Mouse (Mus musculus): ENCODE results near the gene Cbfb. TPM values are rescaled to one million over a fixed set of nuclear protein-coding genes. Genes with fewer than 3 reads are reported as not detected.

Gene Cbfb
- polyA plus RNA-seq, 1 experiment from 2014 or later = 75.4 TPM

Other genes with a start within 250 kb of the Cbfb start
- gene Ces2e, start 244.4 kb upstream of the Cbfb start, polyA plus RNA-seq (2014; fragmentation: Nextera tagmentation; extraction: Ambion mirVana) = 0.23 TPM in 1 of 2 replicates, not detected in the other
- gene Ces2f, start 223.3 kb upstream of the Cbfb start, polyA plus RNA-seq (2014; fragmentation: Nextera tagmentation; extraction: Ambion mirVana) = 0.26 TPM in 1 of 2 replicates, not detected in the other
- not detected in 2 replicates for gene Ces2g, start 209.0 kb upstream of the Cbfb start, polyA plus RNA-seq (2014; fragmentation: Nextera tagmentation; extraction: Ambion mirVana)
- gene Ces2h, start 169.8 kb upstream of the Cbfb start, polyA plus RNA-seq (2014; fragmentation: Nextera tagmentation; extraction: Ambion mirVana) = not detected in 2 replicates
- gene Ces3a, start 122.1 kb upstream of the Cbfb start, polyA plus RNA-seq (2014; fragmentation: Nextera tagmentation; extraction: Ambion mirVana) = not detected in 2 replicates
- not detected in 2 replicates for gene Ces3b, start 86.9 kb upstream of the Cbfb start, polyA plus RNA-seq (2014; fragmentation: Nextera tagmentation; extraction: Ambion mirVana)
- gene Ces4a, start 38.9 kb upstream of the Cbfb start, polyA plus RNA-seq (2014; fragmentation: Nextera tagmentation; extraction: Ambion mirVana) = not detected in 2 replicates
- 28.9 and 31.5 TPM in 2 replicates for gene D230025D16Rik, start 54.5 kb downstream of the Cbfb start, polyA plus RNA-seq (2014; fragmentation: Nextera tagmentation; extraction: Ambion mirVana)
- gene B3gnt9, start 84.5 kb downstream of the Cbfb start, polyA plus RNA-seq (2014; fragmentation: Nextera tagmentation; extraction: Ambion mirVana) = 3.5 and 3.6 TPM in 2 replicates
- 14.9 and 18.4 TPM in 2 replicates for gene Tradd, start 93.9 kb downstream of the Cbfb start, polyA plus RNA-seq (2014; fragmentation: Nextera tagmentation; extraction: Ambion mirVana)
- 0.66 and 1.0 TPM in 2 replicates for gene Fbxl8, start 94.0 kb downstream of the Cbfb start, polyA plus RNA-seq (2014; fragmentation: Nextera tagmentation; extraction: Ambion mirVana)
- not detected in 2 replicates for gene Hsf4, start 99.1 kb downstream of the Cbfb start, polyA plus RNA-seq (2014; fragmentation: Nextera tagmentation; extraction: Ambion mirVana)
- 2.7 and 3.5 TPM in 2 replicates for gene Nol3, start 105.5 kb downstream of the Cbfb start, polyA plus RNA-seq (2014; fragmentation: Nextera tagmentation; extraction: Ambion mirVana)
- gene 4931428F04Rik, start 119.2 kb downstream of the Cbfb start, polyA plus RNA-seq (2014; fragmentation: Nextera tagmentation; extraction: Ambion mirVana) = 46.1 and 50.8 TPM in 2 replicates
- gene Exoc3l, start 125.4 kb downstream of the Cbfb start, polyA plus RNA-seq (2014; fragmentation: Nextera tagmentation; extraction: Ambion mirVana) = 12.1 and 13.9 TPM in 2 replicates
- gene E2f4, start 127.0 kb downstream of the Cbfb start, polyA plus RNA-seq (2014; fragmentation: Nextera tagmentation; extraction: Ambion mirVana) = 103 and 107 TPM in 2 replicates
- gene Elmo3, start 134.9 kb downstream of the Cbfb start, polyA plus RNA-seq (2014; fragmentation: Nextera tagmentation; extraction: Ambion mirVana) = 1.0 and 1.9 TPM in 2 replicates
- gene Lrrc29, start 155.6 kb downstream of the Cbfb start, polyA plus RNA-seq (2014; fragmentation: Nextera tagmentation; extraction: Ambion mirVana) = 1.3 and 1.4 TPM in 2 replicates
- 111 TPM in 2 replicates for gene Tmem208, start 155.7 kb downstream of the Cbfb start, polyA plus RNA-seq (2014; fragmentation: Nextera tagmentation; extraction: Ambion mirVana)
- gene Fhod1, start 177.3 kb downstream of the Cbfb start, polyA plus RNA-seq (2014; fragmentation: Nextera tagmentation; extraction: Ambion mirVana) = 1.8 and 1.9 TPM in 2 replicates
- gene Slc9a5, start 178.2 kb downstream of the Cbfb start, polyA plus RNA-seq (2014; fragmentation: Nextera tagmentation; extraction: Ambion mirVana) = 4.1 TPM in 2 replicates
- 0.54 and 0.89 TPM in 2 replicates for gene Plekhg4, start 202.6 kb downstream of the Cbfb start, polyA plus RNA-seq (2014; fragmentation: Nextera tagmentation; extraction: Ambion mirVana)
- gene Kctd19, start 242.8 kb downstream of the Cbfb start, polyA plus RNA-seq (2014; fragmentation: Nextera tagmentation; extraction: Ambion mirVana) = not detected in 2 replicates
- 0.92 and 1.6 TPM in 2 replicates for gene Lrrc36, start 242.9 kb downstream of the Cbfb start, polyA plus RNA-seq (2014; fragmentation: Nextera tagmentation; extraction: Ambion mirVana)